Mouse (Mus musculus): Measurements from ENCODE around the gene Gm10638. TPM values are rescaled to one million over a fixed set of nuclear protein-coding genes. Genes with fewer than 3 reads are reported as not detected.

The Gm10638 gene
- polyA plus RNA-seq, 1 experiment from 2014 or later, result 5.9 TPM

DNA sequence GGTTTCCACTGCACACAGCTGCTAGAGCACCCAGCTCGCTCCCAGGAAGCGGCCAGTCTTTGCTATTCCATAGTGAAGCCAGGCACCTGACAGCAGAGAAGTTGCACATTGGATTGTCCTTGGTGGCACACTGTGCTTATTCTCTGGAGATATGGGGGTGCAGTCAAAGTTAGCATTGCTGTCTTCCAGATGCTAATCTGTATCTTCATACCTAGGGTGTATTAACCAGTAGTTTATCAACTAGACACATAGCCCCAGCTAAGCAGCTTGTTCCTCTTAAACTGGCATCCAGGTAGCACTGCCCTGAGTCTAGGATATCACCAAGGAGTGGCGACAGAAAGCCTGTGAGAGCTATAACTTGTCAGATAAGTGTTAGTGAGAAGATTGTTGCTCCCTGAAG, 32.9 kb upstream of the Gm10638 start:
- Histone ChIP-seq H3K27me3 (ENCODE audit: control insufficient read depth, insufficient read depth, low read length) (no peaks in the 10 kb centered on the region), H3K9ac (ENCODE audit: low read length) (no peak overlapping the region), H3K4me1 (ENCODE audit: control insufficient read depth, insufficient read depth, low read length) (no peaks in the 10 kb centered on the region), H3K4me2 (ENCODE audit: low read depth, severe bottlenecking) (no peak overlapping the region), H3K27ac (replicated peaks; ENCODE audit: low read depth, low read length) (no peak overlapping the region), H3K9me3 (ENCODE audit: control insufficient read depth, low read length) (no peaks in the 10 kb centered on the region), H3K4me3 (ENCODE audit: low read depth, low read length) (no peak overlapping the region), H3K36me3 (ENCODE audit: control insufficient read depth, insufficient read depth, low read length) (no peaks in the 10 kb centered on the region)
- WGBS, result 92% methylated on average over 3 of the region's 3 CpGs
- ATAC-seq (ENCODE audit: insufficient number of reproducible peaks, low FRiP score, low TSS enrichment, low read depth) (no peak), DNase-seq (ENCODE audit: low spot score) (no peak)

DNA sequence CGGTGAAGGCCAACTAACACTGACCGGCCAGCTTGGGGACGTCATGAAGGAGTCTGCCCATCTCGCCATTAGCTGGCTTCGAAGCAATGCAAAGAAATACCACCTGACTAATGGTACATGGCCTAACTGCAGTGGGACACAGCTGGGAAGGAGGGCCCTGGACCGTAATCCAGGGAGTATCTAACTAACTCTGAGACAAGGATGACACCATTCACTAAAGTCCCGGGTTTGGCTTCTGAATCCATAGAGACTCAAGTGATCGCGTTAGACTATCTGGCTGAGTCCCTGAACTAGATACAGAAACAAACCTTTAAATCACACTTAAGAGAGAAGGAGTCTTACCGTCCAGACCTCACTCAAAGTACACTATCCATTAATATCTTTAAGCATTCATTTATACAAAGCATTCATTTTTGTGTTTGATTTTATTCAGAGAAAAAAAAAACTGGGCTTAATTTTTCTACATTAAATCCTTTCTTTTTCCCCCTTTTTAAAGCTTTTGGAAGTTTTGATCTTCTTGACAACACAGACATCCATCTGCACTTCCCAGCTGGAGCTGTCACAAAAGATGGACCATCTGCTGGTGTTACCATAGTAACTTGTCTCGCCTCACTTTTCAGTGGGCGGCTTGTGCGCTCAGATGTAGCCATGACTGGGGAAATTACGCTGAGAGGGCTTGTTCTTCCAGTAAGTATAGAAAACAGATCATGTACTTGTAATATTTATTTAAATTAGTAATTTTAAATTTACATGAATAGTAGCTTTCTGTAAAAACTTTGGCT, 31.9 kb upstream of the Gm10638 start:
- Histone ChIP-seq H3K4me2 (ENCODE audit: low read depth, severe bottlenecking) (no peak overlapping the region), H3K27me3 (ENCODE audit: control insufficient read depth, insufficient read depth, low read length) (no peaks in the 10 kb centered on the region), H3K9ac (ENCODE audit: low read length) (no peak overlapping the region), H3K9me3 (ENCODE audit: control insufficient read depth, low read length) (no peaks in the 10 kb centered on the region), H3K4me1 (ENCODE audit: control insufficient read depth, insufficient read depth, low read length) (no peaks in the 10 kb centered on the region), H3K4me3 (ENCODE audit: low read depth, low read length) (no peak overlapping the region), H3K27ac (replicated peaks; ENCODE audit: low read depth, low read length) (no peak overlapping the region), H3K36me3 (ENCODE audit: control insufficient read depth, insufficient read depth, low read length) (no peaks in the 10 kb centered on the region; the same call in 1 of the 2 replicates)
- ATAC-seq (ENCODE audit: insufficient number of reproducible peaks, low FRiP score, low TSS enrichment, low read depth) (no peak), DNase-seq (ENCODE audit: low spot score) (no peak)
- 80% methylated on average over 14 of the region's 14 CpGs for WGBS

DNA sequence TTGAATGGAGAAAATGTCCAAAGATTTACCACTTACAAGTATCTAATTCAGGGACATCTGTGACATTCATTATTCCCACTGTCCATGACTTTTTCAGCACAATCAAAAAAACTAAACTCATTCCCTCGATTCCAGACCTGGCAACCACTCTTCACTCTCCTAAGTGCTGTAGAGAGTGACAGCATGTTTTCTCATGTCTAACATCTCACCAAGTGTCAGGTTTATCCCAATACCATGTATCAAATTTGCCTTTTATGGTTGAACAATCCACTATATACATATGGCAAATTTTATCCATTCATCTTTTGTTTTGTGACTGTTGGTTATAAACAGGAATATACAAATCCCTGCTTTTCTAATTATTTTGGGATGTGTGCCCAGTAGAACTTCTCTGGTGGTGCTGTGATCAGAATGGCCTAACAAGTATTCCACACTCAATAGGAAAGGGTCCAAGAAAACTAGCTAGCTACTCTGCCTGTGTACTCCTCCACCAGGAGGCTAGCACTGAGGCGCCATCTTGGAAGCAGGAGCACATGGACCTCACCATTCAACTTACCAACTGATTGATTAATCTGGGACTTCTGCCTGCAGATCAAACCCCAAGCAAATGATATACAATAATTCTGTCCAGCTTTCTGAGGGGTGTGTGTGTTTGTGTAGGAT, 27.0 kb upstream of the Gm10638 start:
- Histone ChIP-seq H3K9ac (ENCODE audit: low read length) (no peak overlapping the region), H3K4me2 (ENCODE audit: low read depth, severe bottlenecking) (no peak overlapping the region), H3K4me1 (ENCODE audit: control insufficient read depth, insufficient read depth, low read length) (no peaks in the 10 kb centered on the region), H3K9me3 (ENCODE audit: control insufficient read depth, low read length) (no peaks in the 10 kb centered on the region), H3K4me3 (ENCODE audit: low read depth, low read length) (no peak overlapping the region), H3K36me3 (ENCODE audit: control insufficient read depth, insufficient read depth, low read length) (no peaks in the 10 kb centered on the region; the same call in 1 of the 2 replicates), H3K27me3 (ENCODE audit: control insufficient read depth, insufficient read depth, low read length) (no peaks in the 10 kb centered on the region), H3K27ac (replicated peaks; ENCODE audit: low read depth, low read length) (no peak overlapping the region)
- no peak for ATAC-seq (ENCODE audit: insufficient number of reproducible peaks, low FRiP score, low TSS enrichment, low read depth)
- 95% methylated on average over 2 of the region's 2 CpGs for WGBS
- no peak for DNase-seq (ENCODE audit: low spot score)

DNA sequence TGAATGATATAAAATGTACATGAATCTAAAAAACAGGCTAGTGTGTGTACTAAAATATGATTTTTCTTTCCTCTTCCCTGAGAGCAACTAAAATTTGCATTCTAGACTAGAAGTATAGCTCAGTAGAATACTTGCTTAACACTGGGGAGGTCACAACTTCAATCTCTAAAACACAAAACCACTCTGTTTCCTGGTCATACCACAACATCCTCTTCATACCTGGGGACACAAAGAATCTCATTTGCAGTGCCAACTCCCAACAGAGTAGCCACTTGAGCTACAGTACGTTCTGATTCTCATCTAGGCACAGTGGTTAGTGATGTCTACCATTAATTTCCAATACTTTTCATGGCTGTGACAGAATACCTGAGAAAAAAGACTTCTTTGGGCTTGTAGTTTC, 26.1 kb upstream of the Gm10638 start:
- H3K9ac ChIP-seq (ENCODE audit: low read length), result no peak overlapping the region
- no peaks in the 10 kb centered on the region for H3K9me3 ChIP-seq (ENCODE audit: control insufficient read depth, low read length)
- DNase-seq (ENCODE audit: low spot score) (no peak), ATAC-seq (ENCODE audit: insufficient number of reproducible peaks, low FRiP score, low TSS enrichment, low read depth) (no peak)
- H3K27me3 ChIP-seq (ENCODE audit: control insufficient read depth, insufficient read depth, low read length), result no peaks in the 10 kb centered on the region
- WGBS, result 87% methylated on average over 1 of the region's 1 CpGs
- no peak overlapping the region for H3K4me3 ChIP-seq (ENCODE audit: low read depth, low read length)
- no peaks in the 10 kb centered on the region; the same call in 1 of the 2 replicates for H3K36me3 ChIP-seq (ENCODE audit: control insufficient read depth, insufficient read depth, low read length)
- H3K4me2 ChIP-seq (ENCODE audit: low read depth, severe bottlenecking), result no peak overlapping the region
- no peak overlapping the region for H3K27ac ChIP-seq (replicated peaks; ENCODE audit: low read depth, low read length)
- no peaks in the 10 kb centered on the region for H3K4me1 ChIP-seq (ENCODE audit: control insufficient read depth, insufficient read depth, low read length)

DNA sequence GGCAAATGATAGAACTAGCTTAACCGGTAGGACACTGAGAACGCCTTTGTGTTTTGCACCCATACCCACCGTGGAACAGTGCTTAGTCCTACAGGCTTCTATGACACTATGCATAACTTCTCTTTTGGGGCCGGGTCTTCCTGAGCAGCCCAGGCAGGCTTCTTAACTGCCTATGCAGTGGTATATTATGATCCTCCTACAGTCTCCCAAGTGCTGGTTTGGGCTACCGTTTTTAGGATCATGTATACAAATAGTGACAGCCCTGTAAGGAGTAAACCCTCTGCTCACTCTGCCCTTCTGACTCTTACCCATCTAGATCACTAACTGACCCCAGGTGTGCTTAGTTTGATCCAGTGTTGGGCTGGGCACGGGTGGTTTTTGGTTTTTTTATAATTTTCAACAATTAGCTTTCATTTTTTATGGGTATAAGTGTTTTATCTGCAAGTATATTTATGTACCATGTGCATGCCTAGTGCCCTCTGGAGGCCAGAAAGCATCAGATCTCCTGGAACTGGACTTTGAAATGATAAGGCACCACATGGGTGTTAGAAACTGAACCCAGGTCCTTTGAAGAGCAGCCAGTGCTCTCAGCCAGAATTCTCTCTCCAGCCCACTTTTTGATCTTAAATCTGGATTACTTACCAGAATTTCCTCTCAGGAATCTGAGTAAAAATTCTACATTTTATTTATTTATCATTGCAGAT, 24.6 kb upstream of the Gm10638 start:
- H3K9me3 ChIP-seq (ENCODE audit: control insufficient read depth, low read length), result no peaks in the 10 kb centered on the region
- no peak overlapping the region for H3K4me3 ChIP-seq (ENCODE audit: low read depth, low read length)
- no peak overlapping the region for H3K4me2 ChIP-seq (ENCODE audit: low read depth, severe bottlenecking)
- H3K27ac ChIP-seq (replicated peaks; ENCODE audit: low read depth, low read length), result no peak overlapping the region
- ATAC-seq (ENCODE audit: insufficient number of reproducible peaks, low FRiP score, low TSS enrichment, low read depth) (no peak), DNase-seq (ENCODE audit: low spot score) (no peak)
- no peaks in the 10 kb centered on the region; the same call in 1 of the 2 replicates for H3K36me3 ChIP-seq (ENCODE audit: control insufficient read depth, insufficient read depth, low read length)
- 92% methylated on average over 6 of the region's 6 CpGs for WGBS
- H3K27me3 ChIP-seq (ENCODE audit: control insufficient read depth, insufficient read depth, low read length), result no peaks in the 10 kb centered on the region
- no peak overlapping the region for H3K9ac ChIP-seq (ENCODE audit: low read length)
- no peaks in the 10 kb centered on the region for H3K4me1 ChIP-seq (ENCODE audit: control insufficient read depth, insufficient read depth, low read length)

DNA sequence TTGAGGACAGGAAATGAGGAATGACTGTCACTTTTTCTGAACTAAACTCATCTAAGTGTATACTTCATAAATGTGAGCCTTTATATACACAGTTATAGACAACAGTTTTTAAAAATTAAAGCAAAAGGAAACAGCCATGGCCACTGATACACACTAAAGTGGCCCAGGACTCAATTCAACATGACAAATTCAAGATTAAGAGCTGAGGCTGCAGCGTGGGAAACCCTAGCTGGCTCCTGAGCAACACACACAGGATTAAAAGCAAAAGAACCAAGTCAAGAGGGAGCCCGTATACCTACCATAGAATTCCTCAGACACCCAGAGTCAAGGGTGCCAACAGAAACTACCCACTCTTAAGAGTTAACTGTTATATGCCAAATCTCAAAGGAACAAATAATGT, 24.0 kb upstream of the Gm10638 start:
- no peak overlapping the region for H3K27ac ChIP-seq (replicated peaks; ENCODE audit: low read depth, low read length)
- H3K9ac ChIP-seq (ENCODE audit: low read length), result no peak overlapping the region
- H3K4me2 ChIP-seq (ENCODE audit: low read depth, severe bottlenecking), result no peak overlapping the region
- no peaks in the 10 kb centered on the region for H3K4me1 ChIP-seq (ENCODE audit: control insufficient read depth, insufficient read depth, low read length)
- H3K36me3 ChIP-seq (ENCODE audit: control insufficient read depth, insufficient read depth, low read length), result no peaks in the 10 kb centered on the region; the same call in 1 of the 2 replicates
- H3K9me3 ChIP-seq (ENCODE audit: control insufficient read depth, low read length), result no peaks in the 10 kb centered on the region
- H3K27me3 ChIP-seq (ENCODE audit: control insufficient read depth, insufficient read depth, low read length), result no peaks in the 10 kb centered on the region
- no peak for DNase-seq (ENCODE audit: low spot score)
- ATAC-seq (ENCODE audit: insufficient number of reproducible peaks, low FRiP score, low TSS enrichment, low read depth), result no peak
- H3K4me3 ChIP-seq (ENCODE audit: low read depth, low read length), result no peak overlapping the region
- 93% methylated on average over 2 of the region's 2 CpGs for WGBS

DNA sequence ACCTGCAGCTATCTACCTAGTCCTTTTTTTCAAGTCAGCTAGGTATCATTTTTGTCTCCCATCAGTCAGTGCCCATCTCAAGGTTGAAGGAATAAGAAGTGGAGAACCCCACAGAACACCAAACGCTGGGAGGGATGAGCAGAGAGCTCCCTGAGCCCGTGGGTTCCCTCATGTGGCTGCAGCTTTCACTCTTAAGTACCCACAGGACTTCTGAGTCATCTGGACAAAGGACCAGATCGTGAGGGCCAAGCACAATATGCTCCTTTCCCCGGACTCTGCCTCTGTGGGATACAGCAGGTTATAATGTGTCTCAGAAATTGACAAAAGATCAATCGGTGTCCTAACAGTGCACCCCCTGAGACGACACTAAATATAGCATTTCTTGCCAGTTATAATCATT, 18.5 kb upstream of the Gm10638 start:
- peaks cover 2% of the 10 kb centered on the region; the same call in 1 of the 2 replicates for H3K4me1 ChIP-seq (ENCODE audit: control insufficient read depth, insufficient read depth, low read length)
- H3K4me3 ChIP-seq (ENCODE audit: low read depth, low read length), result no peak overlapping the region
- ATAC-seq (ENCODE audit: insufficient number of reproducible peaks, low FRiP score, low TSS enrichment, low read depth) (no peak), DNase-seq (ENCODE audit: low spot score) (no peak)
- no peak overlapping the region for H3K9ac ChIP-seq (ENCODE audit: low read length)
- H3K27me3 ChIP-seq (ENCODE audit: control insufficient read depth, insufficient read depth, low read length), result no peaks in the 10 kb centered on the region
- WGBS, result 92% methylated on average over 6 of the region's 6 CpGs
- H3K9me3 ChIP-seq (ENCODE audit: control insufficient read depth, low read length), result no peaks in the 10 kb centered on the region
- no peak overlapping the region for H3K27ac ChIP-seq (replicated peaks; ENCODE audit: low read depth, low read length)
- H3K4me2 ChIP-seq (ENCODE audit: low read depth, severe bottlenecking), result no peak overlapping the region
- H3K36me3 ChIP-seq (ENCODE audit: control insufficient read depth, insufficient read depth, low read length), result no peaks in the 10 kb centered on the region

DNA sequence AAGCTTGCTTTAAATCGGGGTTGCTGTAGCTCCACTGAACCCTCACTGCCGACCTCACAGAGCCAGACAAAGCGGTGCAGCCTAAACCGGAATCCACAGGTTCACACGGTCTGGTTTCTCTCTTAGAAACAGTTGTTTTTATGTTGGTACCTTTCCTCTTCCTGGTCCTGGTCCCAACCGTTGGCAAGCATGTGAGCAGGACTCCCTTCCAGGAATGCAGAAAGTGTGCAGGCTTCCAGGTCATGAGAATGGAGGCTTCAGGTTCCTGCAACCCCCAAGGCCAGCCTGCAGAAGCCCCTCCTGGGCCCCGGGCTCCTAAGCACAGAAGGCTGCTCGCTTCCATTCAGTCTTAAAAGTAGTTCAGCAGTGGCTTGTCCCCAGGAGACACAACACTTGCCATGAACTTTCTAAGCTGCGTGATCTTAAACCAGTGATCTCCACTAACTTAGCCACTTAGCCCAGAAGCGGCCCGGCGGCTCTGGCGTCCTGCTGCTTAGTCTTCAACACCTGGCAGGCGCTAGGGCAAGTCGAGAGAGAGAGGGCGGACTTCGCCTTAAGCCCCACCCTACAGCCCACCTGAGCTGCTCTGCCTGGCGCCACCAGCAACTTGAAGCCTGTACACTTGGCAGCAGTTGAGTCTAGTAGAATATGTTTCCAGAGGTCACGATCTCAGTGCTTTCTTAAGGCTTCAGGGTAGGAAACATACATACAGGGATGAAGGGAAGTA, 17.1 kb upstream of the Gm10638 start:
- Histone ChIP-seq H3K36me3 (ENCODE audit: control insufficient read depth, insufficient read depth, low read length) (no peaks in the 10 kb centered on the region), H3K9me3 (ENCODE audit: control insufficient read depth, low read length) (no peaks in the 10 kb centered on the region), H3K9ac (ENCODE audit: low read length) (no peak overlapping the region), H3K27ac (replicated peaks; ENCODE audit: low read depth, low read length) (no peak overlapping the region), H3K27me3 (ENCODE audit: control insufficient read depth, insufficient read depth, low read length) (no peaks in the 10 kb centered on the region), H3K4me1 (ENCODE audit: control insufficient read depth, insufficient read depth, low read length) (peaks cover 2% of the 10 kb centered on the region; the same call in 1 of the 2 replicates), H3K4me3 (ENCODE audit: low read depth, low read length) (no peak overlapping the region), H3K4me2 (ENCODE audit: low read depth, severe bottlenecking) (no peak overlapping the region)
- DNase-seq (ENCODE audit: low spot score), result no peak
- no peak for ATAC-seq (ENCODE audit: insufficient number of reproducible peaks, low FRiP score, low TSS enrichment, low read depth)
- 67% methylated on average over 19 of the region's 19 CpGs for WGBS

Data from limb, embryonic 11.5 days (tissue).